8 mouse cellular contexts compared by ENCODE assay signal in the genomic region with DNA sequence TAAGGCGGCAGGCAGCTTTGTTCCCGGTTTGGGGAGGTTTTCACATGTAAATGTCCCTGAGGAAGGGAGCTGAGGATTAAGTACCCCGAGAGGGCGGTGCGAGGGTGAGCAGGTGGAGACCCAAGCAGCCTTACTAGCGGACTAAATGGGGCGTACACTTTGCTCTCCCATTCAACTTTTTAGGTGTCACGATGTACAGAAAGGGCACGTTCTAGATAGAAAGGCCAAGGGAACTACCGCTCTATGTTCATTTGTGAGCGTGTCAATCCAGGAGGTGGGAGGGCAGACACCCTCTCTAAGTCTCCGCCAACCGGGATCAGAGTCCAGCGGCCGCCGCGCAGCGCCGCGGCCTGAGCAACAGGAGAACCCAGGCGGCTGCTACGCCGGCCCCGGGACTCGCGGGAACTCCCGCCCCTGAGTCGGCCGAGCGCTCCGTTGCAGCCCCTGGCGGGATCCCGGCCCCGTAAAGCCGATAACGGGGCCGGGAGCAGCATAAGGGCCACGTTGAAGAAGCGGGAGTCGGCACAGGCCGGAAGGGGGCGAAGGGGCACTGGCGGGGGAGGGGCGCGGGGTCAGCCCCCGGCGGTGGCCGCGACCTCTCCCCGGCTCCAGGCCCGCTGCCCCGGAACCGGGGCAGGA. TPM values are rescaled to one million over a fixed set of nuclear protein-coding genes. Genes with fewer than 3 reads are reported as not detected.
DNase-seq lines count a peak whose midpoint lies in the region; ATAC-seq and TF ChIP-seq lines count a peak whose summit lies in the region.

No protein-coding gene starts in this region.

- peak overlapping the region; percentile 92 for H3K4me2 ChIP-seq in lung, embryonic 14.5 days
- H3K4me2 ChIP-seq in neural tube, embryonic 14.5 days (ENCODE audit: low read depth, low read length): peak overlapping the region; percentile 94

- peak overlapping the region; percentile 99 for H3K4me3 ChIP-seq in lung, embryonic 14.5 days (ENCODE audit: low read depth, low read length)
- peak overlapping the region; percentile 72 for H3K4me3 ChIP-seq in neural tube, embryonic 14.5 days (ENCODE audit: low read depth, low read length)

- H3K9me3 ChIP-seq in lung, embryonic 14.5 days (ENCODE audit: low read depth, low read length): no peaks in the 10 kb centered on the region
- H3K9me3 ChIP-seq in neural tube, embryonic 14.5 days (ENCODE audit: control insufficient read depth, low read length): no peaks in the 10 kb centered on the region

- intact Hi-C loops in gastrocnemius, postnatal 14 days (cut with DNase I; ENCODE audit: low total_unique reads): no loop called here

- peak overlapping the region; percentile 94 for H3K27ac ChIP-seq in lung, embryonic 14.5 days (ENCODE audit: low read depth)
- H3K27ac ChIP-seq in neural tube, embryonic 14.5 days (ENCODE audit: low read depth, low read length): peak overlapping the region; percentile 84

- H3K9ac ChIP-seq in lung, embryonic 14.5 days: peak overlapping the region; percentile 97
- H3K9ac ChIP-seq in neural tube, embryonic 14.5 days (replicated peaks; ENCODE audit: low read depth, low read length): peak overlapping the region; percentile 79

- ATAC-seq in lung, embryonic 14.5 days (ENCODE audit: insufficient read depth): peak; percentile 12
- peak; percentile 3; the same call in 1 of the 2 replicates for ATAC-seq in neural tube, embryonic 14.5 days (ENCODE audit: low read depth)

- H3K4me1 ChIP-seq in lung, embryonic 14.5 days (ENCODE audit: insufficient read depth): peaks cover 30% of the 10 kb centered on the region; the same call in 1 of the 2 replicates
- peaks cover 19% of the 10 kb centered on the region for H3K4me1 ChIP-seq in neural tube, embryonic 14.5 days (ENCODE audit: control insufficient read depth, insufficient read depth, low read length)

- H3K27me3 ChIP-seq in lung, embryonic 14.5 days (ENCODE audit: insufficient read depth, low read length): no peaks in the 10 kb centered on the region
- H3K27me3 ChIP-seq in neural tube, embryonic 14.5 days (ENCODE audit: control insufficient read depth, insufficient read depth, low read length): 0 out of 2 replicates have a peak, but pooled peaks cover 2% of the 10 kb centered on the region

- TF ChIP-seq CTCF in lung, embryonic 14.5 days (IDR thresholded peaks at IDR 0.05; ENCODE audit: low read depth): no peak

- no peaks in the 10 kb centered on the region for H3K36me3 ChIP-seq in lung, embryonic 14.5 days (ENCODE audit: insufficient read depth)
- no peaks in the 10 kb centered on the region for H3K36me3 ChIP-seq in neural tube, embryonic 14.5 days (ENCODE audit: control insufficient read depth, insufficient read depth, low read length)

- DNase-seq in A20 (ENCODE audit: low read depth, low spot score): peak; percentile 66
- peak; percentile 65 for DNase-seq in Muller cell, postnatal 12 days (ENCODE audit: inconsistent ontology term)
- DNase-seq in cerebellum, postnatal 14 days: peak; percentile 47 to 49
- peak; percentile 57 for DNase-seq in gastrocnemius, postnatal 14 days
- peak; percentile 73 for DNase-seq in kidney, adult 11 months
- peak; percentile 55 for DNase-seq in lung, embryonic 14.5 days
- peak; percentile 75 for DNase-seq in yolk sac, embryonic 10.5 days (ENCODE audit: low spot score)

- WGBS in lung, embryonic 14.5 days: under 1% methylated on average over 52 of the region's 53 CpGs
- WGBS in neural tube, embryonic 14.5 days: under 1% methylated on average over 41 of the region's 53 CpGs

RNA-seq across cellular contexts. Expression of gene Scaf4, which starts 0.9 kb away (rescaled TPM):
- 10 to 100 TPM; 14.4 to 14.9 TPM for total RNA-seq in gastrocnemius, postnatal 14 days (2021)
- polyA plus RNA-seq in lung, embryonic 14.5 days (2014; fragmentation: Nextera tagmentation; extraction: Ambion mirVana): 36.0 and 42.8 TPM in 2 replicates
- polyA plus RNA-seq in neural tube, embryonic 14.5 days (2014; fragmentation: Nextera tagmentation; extraction: Ambion mirVana): 23.9 and 27.0 TPM in 2 replicates

Comparison
In these comparisons a context has a peak if more than half of its experiments do, and no peak if none do; other contexts are left out.
1. Peak in every context shown above with its lines: DNase-seq, ATAC-seq, H3K4me3 ChIP-seq and H3K27ac ChIP-seq.